8 mouse cellular contexts compared by ENCODE assay signal in the genomic region with DNA sequence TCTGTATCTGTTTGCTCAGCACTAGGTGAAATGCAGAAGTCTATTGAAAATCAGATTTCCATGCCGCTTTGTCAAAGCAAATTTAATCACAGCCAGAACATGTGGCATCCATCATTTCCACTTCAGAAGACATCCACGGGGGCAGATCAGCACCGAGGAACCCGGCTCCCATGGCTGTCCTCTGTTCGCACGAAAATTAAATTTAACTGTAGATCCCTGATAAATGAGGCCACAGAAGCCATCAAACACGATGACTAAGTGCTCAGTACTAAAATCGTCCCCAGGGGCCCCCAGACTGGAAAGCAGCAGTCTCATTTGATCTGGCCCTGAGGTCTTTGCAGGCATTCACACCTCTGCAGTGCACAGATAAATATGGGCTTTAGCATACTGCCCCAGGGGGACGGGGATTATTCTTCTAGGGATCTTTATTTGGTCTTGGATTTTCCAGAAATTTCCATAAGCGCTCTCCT.
DNase-seq lines count a peak whose midpoint lies in the region; ATAC-seq and TF ChIP-seq lines count a peak whose summit lies in the region.
"Had no signal": no experiment of that assay in that cellular context is flagged by ENCODE, and none has a peak within 500 bp of the region (broad histone marks: within the 10 kb centered on the region; RNA-seq: fewer than 3 reads in every experiment).

No protein-coding gene starts in this region.

- DNase-seq in kidney, postnatal 4 days, result peak; percentile 7 to 24
- DNase-seq in kidney, adult 9 months, result no peak
- peak; percentile 82 for DNase-seq in brain, embryonic 14.5 days (ENCODE audit: low read depth)
- peak; percentile 58 for DNase-seq in hindbrain, embryonic 11.5 days (ENCODE audit: low spot score)
- DNase-seq in midbrain, postnatal 0 days (ENCODE audit: low spot score), result peak; percentile 49
- DNase-seq in liver, embryonic 11.5 days (ENCODE audit: low spot score), result no peak
- no peak for DNase-seq in layer of hippocampus, adult 18-20 months (ENCODE audit: low spot score in 2 of 2)
- DNase-seq: gastrocnemius, adult 2 months had no signal

- no peak overlapping the region for H3K4me3 ChIP-seq in hindbrain, embryonic 11.5 days (ENCODE audit: low read depth, low read length)
- no peak overlapping the region for H3K4me3 ChIP-seq in midbrain, postnatal 0 days (ENCODE audit: low read depth, low read length)
- H3K4me3 ChIP-seq in liver, embryonic 11.5 days (ENCODE audit: low read depth, low read length), result no peak overlapping the region
- H3K4me3 ChIP-seq: gastrocnemius, adult 2 months had no signal

- WGBS in hindbrain, embryonic 11.5 days, result 39% methylated on average over 10 of the region's 10 CpGs
- 27% methylated on average over 10 of the region's 10 CpGs for WGBS in midbrain, postnatal 0 days
- WGBS in liver, embryonic 11.5 days, result 46% methylated on average over 10 of the region's 10 CpGs

- TF ChIP-seq POLR2A in brain, embryonic 14.5 days (IDR thresholded peaks at IDR 0.05; ENCODE audit: borderline replicate concordance, extremely low read depth, insufficient read depth, insufficient read length, poor library complexity, severe bottlenecking), result no peak

- no peaks in the 10 kb centered on the region for H3K9me3 ChIP-seq in hindbrain, embryonic 11.5 days (ENCODE audit: control insufficient read depth, low read length)
- H3K9me3 ChIP-seq in midbrain, postnatal 0 days (ENCODE audit: low read length), result no peaks in the 10 kb centered on the region
- H3K9me3 ChIP-seq in liver, embryonic 11.5 days (ENCODE audit: control insufficient read depth, low read length), result no peaks in the 10 kb centered on the region

- no peaks in the 10 kb centered on the region for H3K36me3 ChIP-seq in hindbrain, embryonic 11.5 days (ENCODE audit: control insufficient read depth, insufficient read depth, low read length)
- H3K36me3 ChIP-seq in midbrain, postnatal 0 days (ENCODE audit: insufficient read depth, low read length), result no peaks in the 10 kb centered on the region
- H3K36me3 ChIP-seq in liver, embryonic 11.5 days (ENCODE audit: control insufficient read depth, insufficient read depth, low read length), result no peaks in the 10 kb centered on the region

- no peak for TF ChIP-seq CTCF in brain, embryonic 14.5 days (IDR thresholded peaks at IDR 0.05; ENCODE audit: borderline replicate concordance, extremely low read depth, insufficient read depth, insufficient read length)
- no peak for TF ChIP-seq CTCF in midbrain, postnatal 0 days (IDR thresholded peaks at IDR 0.05)

- no peaks in the 10 kb centered on the region for H3K4me1 ChIP-seq in hindbrain, embryonic 11.5 days (replicated peaks; ENCODE audit: control insufficient read depth, insufficient read depth, low read length)
- no peaks in the 10 kb centered on the region for H3K4me1 ChIP-seq in midbrain, postnatal 0 days (ENCODE audit: insufficient read depth, low read length)
- no peaks in the 10 kb centered on the region for H3K4me1 ChIP-seq in liver, embryonic 11.5 days (replicated peaks; ENCODE audit: control insufficient read depth, insufficient read depth, low read length)

- no peak overlapping the region for H3K27ac ChIP-seq in hindbrain, embryonic 11.5 days (ENCODE audit: low read depth, low read length)
- H3K27ac ChIP-seq in midbrain, postnatal 0 days (ENCODE audit: low read depth, low read length), result no peak overlapping the region
- no peak overlapping the region for H3K27ac ChIP-seq in liver, embryonic 11.5 days (ENCODE audit: low read depth, low read length)
- H3K27ac ChIP-seq: gastrocnemius, adult 2 months had no signal

- peak; percentile 87 for ATAC-seq in hindbrain, embryonic 11.5 days (ENCODE audit: low FRiP score)
- ATAC-seq in midbrain, postnatal 0 days (ENCODE audit: low FRiP score), result peak; percentile 49; the same call in 1 of the 2 replicates
- ATAC-seq in liver, embryonic 11.5 days (replicated peaks; ENCODE audit: low FRiP score), result no peak

- no peaks in the 10 kb centered on the region for H3K27me3 ChIP-seq in hindbrain, embryonic 11.5 days (ENCODE audit: control insufficient read depth, insufficient read depth, low read length)
- no peaks in the 10 kb centered on the region for H3K27me3 ChIP-seq in midbrain, postnatal 0 days (ENCODE audit: insufficient read depth, low read length)
- H3K27me3 ChIP-seq in liver, embryonic 11.5 days (replicated peaks; ENCODE audit: control insufficient read depth, insufficient read depth, low read length), result no peaks in the 10 kb centered on the region

- no peak overlapping the region for H3K4me2 ChIP-seq in hindbrain, embryonic 11.5 days (replicated peaks; ENCODE audit: low read depth, low read length)
- H3K4me2 ChIP-seq in midbrain, postnatal 0 days (ENCODE audit: low read depth, low read length, poor library complexity, severe bottlenecking), result no peak overlapping the region
- no peak overlapping the region for H3K4me2 ChIP-seq in liver, embryonic 11.5 days

- no peak overlapping the region for H3K9ac ChIP-seq in hindbrain, embryonic 11.5 days (ENCODE audit: low read depth, low read length)
- no peak overlapping the region for H3K9ac ChIP-seq in midbrain, postnatal 0 days (replicated peaks; ENCODE audit: low read length, poor library complexity, severe bottlenecking)
- H3K9ac ChIP-seq in liver, embryonic 11.5 days (ENCODE audit: low read depth, low read length), result no peak overlapping the region

Comparison
In these comparisons a context has a peak if more than half of its experiments do, and no peak if none do; other contexts are left out.
1. DNase-seq: peak in kidney, postnatal 4 days (2 of 2), brain, embryonic 14.5 days (single experiment), hindbrain, embryonic 11.5 days (single experiment) and midbrain, postnatal 0 days (single experiment); none in kidney, adult 9 months (single experiment), liver, embryonic 11.5 days (single experiment) and layer of hippocampus, adult 18-20 months (0 of 2).